Mouse (Mus musculus) CH12.LX (cell line): ENCODE measurements at regions not wholly inside any gene's neighbourhood (a gene's known extent, or its start where the extent isn't known, plus 50 kb on each side); places are given as distances from the start of the nearest gene placed in this dataset.

ENCODE experiments used
- DNase-seq: peaks from one replicate; pipeline ENCODE4 v3.0.0-alpha.2; 2013; ENCODE audit errors: extremely low read depth
- H3K27ac ChIP-seq: 2 replicates; pipeline ENCODE4 v1.5.1; 2012; ENCODE audit warnings: low read depth, mild to moderate bottlenecking, control low read depth, moderate library complexity; ENCODE audit not compliant: insufficient read depth
- H3K27me3 ChIP-seq: replicated peaks from 2 replicates; pipeline ENCODE3; 2012; ENCODE audit warnings: inconsistent platforms
- H3K36me3 ChIP-seq, 2 experiments: replicated peaks in 1 of 2; 2 replicates each; pipeline versions ENCODE3 to v1.6.1; 2012; ENCODE audit warnings: inconsistent platforms in 1 of 2, low read length in 1 of 2, mild to moderate bottlenecking in 1 of 2, mixed read lengths in 1 of 2, moderate library complexity in 1 of 2; ENCODE audit not compliant: control insufficient read depth in 1 of 2, insufficient read depth in 1 of 2
- H3K4me1 ChIP-seq, 2 experiments: 2 replicates each; pipeline ENCODE4 v1.6.1; 2012; ENCODE audit warnings: inconsistent platforms in 1 of 2, moderate library complexity in 1 of 2; ENCODE audit not compliant: insufficient read depth in 2 of 2, control insufficient read depth in 1 of 2
- H3K4me2 ChIP-seq: 2 replicates; pipeline ENCODE4 v1.6.1; 2012; ENCODE audit warnings: low read depth, mild to moderate bottlenecking, control low read depth; ENCODE audit not compliant: poor library complexity, insufficient read depth, severe bottlenecking
- H3K4me3 ChIP-seq, 3 experiments: fragments of 150-350 bp in 1 of 3; sonication (generic) in 1 of 3; replicated peaks in 1 of 3; 2 replicates each; pipeline versions ENCODE3 to v1.5.1; 2011 to 2012; ENCODE audit warnings: low read depth in 2 of 3, low read length in 2 of 3, mild to moderate bottlenecking in 2 of 3, moderate library complexity in 2 of 3, control low read depth in 1 of 3, improper control_type of control experiment in 1 of 3, inconsistent platforms in 1 of 3, mixed read lengths in 1 of 3; ENCODE audit not compliant: poor library complexity in 1 of 3
- H3K79me2 ChIP-seq: replicated peaks from 2 replicates; pipeline ENCODE4 v1.6.1; 2012; ENCODE audit warnings: mild to moderate bottlenecking, moderate library complexity; ENCODE audit not compliant: control insufficient read depth, poor library complexity, insufficient read depth, severe bottlenecking; ENCODE audit errors: extremely low read depth
- H3K9ac ChIP-seq: 2 replicates; pipeline ENCODE4 v1.6.1; 2012; ENCODE audit warnings: low read depth, mild to moderate bottlenecking, control low read depth, moderate library complexity; ENCODE audit not compliant: insufficient read depth
- H3K9me3 ChIP-seq: replicated peaks from 2 replicates; pipeline ENCODE3; 2012; ENCODE audit warnings: low read length, inconsistent platforms, mixed read lengths
- BHLHE40 ChIP-seq: IDR thresholded peaks from 2 replicates; pipeline ENCODE4 v1.6.1; 2011; ENCODE audit warnings: mild to moderate bottlenecking, low read depth, low read length, improper control_type of control experiment
- CTCF ChIP-seq, 2 experiments: IDR thresholded peaks in 1 of 2; conservative IDR thresholded peaks in 1 of 2; 2 replicates each; pipeline ENCODE4 v1.5.1; 2011 to 2012; ENCODE audit warnings: low read depth in 2 of 2, low read length in 2 of 2, improper control_type of control experiment in 1 of 2, inconsistent platforms in 1 of 2, mild to moderate bottlenecking in 1 of 2, moderate library complexity in 1 of 2
- E2F4 ChIP-seq: IDR thresholded peaks from 2 replicates; pipeline ENCODE4 v1.6.1; 2011; ENCODE audit warnings: low read depth, low read length, improper control_type of control experiment; ENCODE audit not compliant: insufficient replicate concordance
- ELF1 ChIP-seq: IDR thresholded peaks from 2 replicates; pipeline ENCODE4 v1.6.1; 2014; ENCODE audit warnings: low read depth, mild to moderate bottlenecking, inconsistent platforms, low read length, improper control_type of control experiment
- EP300 ChIP-seq: IDR thresholded peaks from 2 replicates; pipeline ENCODE4 v1.6.1; 2011; ENCODE audit warnings: low read length, improper control_type of control experiment
- GABPA ChIP-seq: IDR thresholded peaks from 2 replicates; pipeline ENCODE4 v1.6.1; 2012; ENCODE audit warnings: low read depth, low read length, improper control_type of control experiment, inconsistent platforms; ENCODE audit not compliant: insufficient replicate concordance
- IRF4 ChIP-seq: IDR thresholded peaks from 2 replicates; pipeline ENCODE4 v1.6.1; 2014; ENCODE audit warnings: low read depth, mild to moderate bottlenecking, inconsistent platforms, low read length, improper control_type of control experiment
- JUND ChIP-seq: conservative IDR thresholded peaks from 2 replicates; pipeline ENCODE4 v1.6.1; 2011; ENCODE audit warnings: low read depth, low read length, improper control_type of control experiment
- KAT2A ChIP-seq: IDR thresholded peaks from 2 replicates; pipeline ENCODE4 v1.6.1; 2012; ENCODE audit warnings: low read length, improper control_type of control experiment, inconsistent platforms; ENCODE audit not compliant: insufficient replicate concordance
- MAX ChIP-seq: IDR thresholded peaks from 2 replicates; pipeline ENCODE4 v1.6.1; 2011; ENCODE audit warnings: low read length, improper control_type of control experiment
- MEF2A ChIP-seq: IDR thresholded peaks from 2 replicates; pipeline ENCODE4 v1.6.1; 2014; ENCODE audit warnings: low read depth, mild to moderate bottlenecking, inconsistent platforms, low read length, improper control_type of control experiment, borderline replicate concordance
- MXI1 ChIP-seq: IDR thresholded peaks from 2 replicates; pipeline ENCODE4 v1.6.1; 2011; ENCODE audit warnings: mild to moderate bottlenecking, low read depth, low read length, improper control_type of control experiment
- NELFE ChIP-seq: IDR thresholded peaks from 2 replicates; pipeline ENCODE4 v1.6.1; 2011; ENCODE audit warnings: low read depth, low read length, improper control_type of control experiment
- RCOR1 ChIP-seq: conservative IDR thresholded peaks from 2 replicates; pipeline ENCODE4 v1.6.1; 2012; ENCODE audit warnings: low read depth, mild to moderate bottlenecking, inconsistent platforms, low read length, improper control_type of control experiment
- SIN3A ChIP-seq: IDR thresholded peaks from 2 replicates; pipeline ENCODE4 v1.6.1; 2012; ENCODE audit warnings: low read length, improper control_type of control experiment, inconsistent platforms
- SMC3 ChIP-seq: IDR thresholded peaks from 2 replicates; pipeline ENCODE4 v1.6.1; 2011; ENCODE audit warnings: low read depth, low read length, improper control_type of control experiment
- TCF12 ChIP-seq: IDR thresholded peaks from 2 replicates; pipeline ENCODE4 v1.6.1; 2014; ENCODE audit warnings: low read depth, mild to moderate bottlenecking, inconsistent platforms, low read length, improper control_type of control experiment
- ZMIZ1 ChIP-seq: IDR thresholded peaks from 2 replicates; pipeline ENCODE4 v1.6.1; 2012; ENCODE audit warnings: low read depth, mild to moderate bottlenecking, inconsistent platforms, low read length, improper control_type of control experiment
- ZNF384 ChIP-seq: IDR thresholded peaks from 2 replicates; pipeline ENCODE4 v1.6.1; 2012; ENCODE audit warnings: low read depth, low read length, improper control_type of control experiment, inconsistent platforms
- dilution Hi-C: fragments of 300-500 bp; cut with MboI; formaldehyde crosslinking; loops from 2 replicates; pipeline ENCODE4 v1.14.3; 2020; ENCODE audit warnings: low sequenced_read_pairs; ENCODE audit not compliant: extremely low pct_unique_long_range_greater_than_20kb, extremely low pct_ligation_motif_present
- in situ Hi-C: fragments of 300-500 bp; cut with MboI; formaldehyde crosslinking; loops from 3 replicates; pipeline ENCODE4 v1.14.3; 2019; ENCODE audit warnings: low sequenced_read_pairs, low pct_ligation_motif_present, low pct_unique_long_range_greater_than_20kb, mixed read lengths

DNA sequence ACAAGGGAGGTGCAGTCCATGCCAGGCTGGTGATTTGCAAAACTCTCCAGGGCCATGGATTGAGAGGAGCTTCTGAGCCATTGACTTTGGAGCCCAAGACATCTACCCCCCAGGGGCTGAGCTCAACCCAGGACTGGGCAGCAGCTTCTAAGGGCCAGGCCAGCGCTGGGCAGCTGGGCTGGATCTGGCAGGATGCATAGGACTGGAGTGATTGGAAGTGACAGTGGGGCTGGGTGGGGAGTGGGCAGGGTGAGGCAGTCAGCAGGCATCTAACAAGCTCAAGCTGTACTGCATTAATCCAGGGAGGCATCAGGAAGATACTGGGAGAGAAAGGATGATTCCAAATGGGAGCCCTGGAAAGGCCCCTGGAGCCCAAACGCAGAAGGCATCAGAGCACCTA lies 152.2 kb upstream of the Smim23 start:
- Histone ChIP-seq H3K9ac (no peak overlapping the region), H3K4me1 (peaks cover 0 to 1% of the 10 kb centered on the region in 2 experiments; a peak in 1 of 4 replicates), H3K9me3 (peaks cover 3% of the 10 kb centered on the region), H3K4me3 (no peak overlapping the region), H3K79me2 (no peaks in the 10 kb centered on the region), H3K4me2 (no peak overlapping the region), H3K27ac (no peak overlapping the region), H3K36me3 (no peaks in the 10 kb centered on the region), H3K27me3 (peaks cover 34% of the 10 kb centered on the region)
- dilution Hi-C loops: no loop called here
- TF ChIP-seq ZNF384 (no peak), BHLHE40 (no peak), SMC3 (no peak), NELFE (no peak), RCOR1 (no peak), KAT2A (no peak), MXI1 (no peak), ZMIZ1 (no peak), MAX (no peak), GABPA (no peak), CTCF (conservative IDR thresholded peaks at IDR 0.05 in 1 of 2, IDR thresholded peaks at IDR 0.05 in 1 of 2; ENCODE audit: low read depth in 2 of 2, low read length in 2 of 2) (no peak), SIN3A (no peak), EP300 (no peak), JUND (no peak), ELF1 (no peak), MEF2A (no peak), IRF4 (no peak)
- no peak for DNase-seq
- in situ Hi-C loops: no loop called here

DNA sequence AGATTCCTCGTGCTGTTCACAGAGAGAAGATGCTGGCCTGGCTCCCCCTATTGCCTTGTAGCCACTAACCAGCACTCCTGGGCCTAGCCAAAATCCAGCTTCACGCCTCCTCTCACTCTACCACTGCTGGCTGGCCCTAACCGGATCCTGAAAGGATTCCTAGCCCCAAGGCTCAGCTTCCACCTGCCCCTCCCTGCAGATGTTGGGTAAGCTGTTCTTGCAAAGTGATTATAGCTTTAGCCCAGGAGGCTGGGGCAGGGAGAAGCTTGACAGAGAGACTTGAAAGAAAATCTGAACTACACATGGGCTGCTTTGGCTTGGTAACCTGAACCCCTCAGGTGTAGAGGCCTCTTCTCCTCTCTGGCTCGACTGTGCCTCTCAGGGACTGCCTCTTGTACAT lies 149.0 kb upstream of the Smim23 start:
- dilution Hi-C loops (no loop called here), in situ Hi-C loops (no loop called here)
- Histone ChIP-seq H3K27ac (no peak overlapping the region), H3K36me3 (no peaks in the 10 kb centered on the region), H3K9me3 (no peaks in the 10 kb centered on the region), H3K27me3 (peaks cover 36% of the 10 kb centered on the region), H3K9ac (no peak overlapping the region), H3K79me2 (no peaks in the 10 kb centered on the region), H3K4me3 (no peak overlapping the region), H3K4me1 (peaks cover 0 to 6% of the 10 kb centered on the region in 2 experiments; a peak in 1 of 4 replicates), H3K4me2 (no peak overlapping the region)
- no peak for TF ChIP-seq SIN3A
- TF ChIP-seq TCF12: no peak
- TF ChIP-seq E2F4: no peak
- no peak for TF ChIP-seq EP300
- DNase-seq: no peak
